Mouse (Mus musculus) C2C12 (cell line): ENCODE results near the gene Bcl10.

ENCODE experiments used
- CTCF ChIP-seq: IDR thresholded peaks from one replicate; pipeline ENCODE4 v1.5.1; 2011; ENCODE audit not compliant: control insufficient read depth, insufficient read depth, insufficient read length
- MYOG ChIP-seq: IDR thresholded peaks from one replicate; pipeline ENCODE4 v1.6.1; 2011; ENCODE audit not compliant: control insufficient read depth, insufficient read length; ENCODE audit errors: extremely low read depth

DNA sequence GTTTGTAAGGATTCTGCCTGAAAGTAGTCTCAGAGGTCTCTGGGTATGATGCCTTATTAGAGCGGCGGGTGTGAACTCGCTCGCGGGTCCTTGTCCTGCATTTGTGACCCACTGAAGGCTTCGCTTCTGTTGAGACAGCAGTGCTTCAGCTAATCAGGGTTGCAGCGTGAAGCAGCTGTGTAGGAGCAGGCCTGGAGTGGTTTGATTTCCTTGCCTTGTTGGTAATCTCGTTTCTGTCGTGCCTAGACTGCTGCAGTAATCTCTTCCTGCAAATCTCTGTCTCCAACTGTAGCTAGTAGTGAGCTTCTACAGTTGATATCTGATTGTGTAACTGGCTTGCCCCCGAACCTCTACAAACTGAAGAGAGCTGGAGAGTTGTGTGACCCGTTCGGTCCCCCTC is 16.8 kb downstream of the Bcl10 start:
- TF ChIP-seq CTCF (no peak), MYOG (no peak)
